Mouse (Mus musculus): Measurements from ENCODE around the gene Itga3.

GRCm38 (mm10) chr11:95086229-95086628, 9.6 kb upstream of the Itga3 start:
- no peak for TF ChIP-seq GATA1 (IDR thresholded peaks at IDR 0.05; ENCODE audit: borderline replicate concordance, low read length)
- no peak for TF ChIP-seq FLI1 (IDR thresholded peaks at IDR 0.05; ENCODE audit: low read length)
